Mouse (Mus musculus): ENCODE data around the gene Shq1.

Shq1 gene

GRCm38 (mm10) chr6:100670880-100671344 lies at the start of gene Shq1:
TSS of gene Shq1 (minus strand) at chr6:100671157.
- DNase-seq, result peak; percentile 90

- no peak for DNase-seq
Measured at GRCm38 (mm10) chr6:100720098-100720501, 49.1 kb upstream of the Shq1 start.

- DNase-seq, result no peak
Measured at GRCm38 (mm10) chr6:100716817-100717216, 45.9 kb upstream of the Shq1 start.

GRCm38 (mm10) chr6:100716152-100716551 lies 45.2 kb upstream of the Shq1 start:
- no peak for DNase-seq

GRCm38 (mm10) chr6:100715296-100715828 lies 44.4 kb upstream of the Shq1 start:
- DNase-seq, result no peak

GRCm38 (mm10) chr6:100710866-100711265 lies 39.9 kb upstream of the Shq1 start:
- DNase-seq, result no peak

- peak; percentile 13 for DNase-seq
Measured at GRCm38 (mm10) chr6:100710170-100710569, 39.2 kb upstream of the Shq1 start.

GRCm38 (mm10) chr6:100709483-100709882 lies 38.5 kb upstream of the Shq1 start:
- DNase-seq, result peak; percentile 89

- no peak for DNase-seq
Measured at GRCm38 (mm10) chr6:100708996-100709395, 38.0 kb upstream of the Shq1 start.

GRCm38 (mm10) chr6:100708248-100708647 lies 37.3 kb upstream of the Shq1 start:
- no peak for DNase-seq

GRCm38 (mm10) chr6:100707557-100707956 lies 36.6 kb upstream of the Shq1 start:
- DNase-seq, result no peak

GRCm38 (mm10) chr6:100706861-100707260 lies 35.9 kb upstream of the Shq1 start:
- no peak for DNase-seq

- DNase-seq, result no peak
Measured at GRCm38 (mm10) chr6:100705366-100705811, 34.4 kb upstream of the Shq1 start.

GRCm38 (mm10) chr6:100704574-100705365 lies 33.8 kb upstream of the Shq1 start, which contains the start of gene Gxylt2:
TSS of gene Gxylt2 (plus strand) at chr6:100704734.
- DNase-seq, result no peak

GRCm38 (mm10) chr6:100704197-100704573 lies 33.2 kb upstream of the Shq1 start:
- DNase-seq, result no peak

- no peak for DNase-seq
Measured at GRCm38 (mm10) chr6:100700774-100701173, 29.8 kb upstream of the Shq1 start.

- DNase-seq, result no peak
Measured at GRCm38 (mm10) chr6:100699986-100700385, 29.0 kb upstream of the Shq1 start.

GRCm38 (mm10) chr6:100686341-100686740 lies 15.4 kb upstream of the Shq1 start:
- no peak for DNase-seq

GRCm38 (mm10) chr6:100678636-100679035 lies 7.7 kb upstream of the Shq1 start:
- no peak for DNase-seq

- no peak for DNase-seq
Measured at GRCm38 (mm10) chr6:100676461-100676860, 5.5 kb upstream of the Shq1 start.

- DNase-seq, result peak; percentile 50
Measured at GRCm38 (mm10) chr6:100674974-100675373, 4.0 kb upstream of the Shq1 start.

- no peak for DNase-seq
Measured at GRCm38 (mm10) chr6:100671401-100671800, 444 bp upstream of the Shq1 start.

GRCm38 (mm10) chr6:100670370-100670841 lies 551 bp downstream of the Shq1 start:
- DNase-seq, result peak; percentile 62

GRCm38 (mm10) chr6:100668858-100669257 lies 2.1 kb downstream of the Shq1 start:
- no peak for DNase-seq

Measured in kidney, adult 9 months (tissue).